Mouse (Mus musculus) adrenal gland, adult (tissue): ENCODE results near the gene Cyp3a25.
"Not testable (repeated sequence)": the region's sequence is repeated elsewhere in the genome, so short reads cannot be mapped to it uniquely, and the experiment has no call there.

Source experiments
- DNase-seq, 2 experiments: peaks; one replicate each; pipeline ENCODE4 v3.0.0; 2022 to 2023; ENCODE audit warnings: low spot score in 1 of 2; ENCODE audit not compliant: inconsistent age in 2 of 2

Cyp3a25 gene

DNA sequence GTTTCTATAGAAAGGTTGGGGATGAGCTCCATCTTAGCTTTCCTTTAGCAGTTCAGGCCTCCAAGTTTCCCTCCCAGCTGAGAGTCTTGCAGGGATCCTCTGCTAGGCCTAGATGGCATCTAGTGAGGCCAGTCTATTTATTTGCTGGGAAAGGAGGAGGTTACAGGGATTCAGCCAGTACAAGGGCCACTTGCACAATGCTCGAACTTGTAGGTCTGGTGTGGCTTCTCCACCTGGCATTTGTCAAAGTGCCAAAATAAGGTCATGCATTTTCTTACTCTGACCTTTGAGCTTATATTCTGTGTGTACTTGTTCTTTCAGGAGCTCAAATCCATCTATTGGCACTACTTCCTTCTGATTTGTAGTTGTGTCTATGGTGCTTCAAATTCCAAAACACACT, at the start of gene Cyp3a25:
TSS of gene Cyp3a25 (minus strand) at position 110 of the 400 bp plus-strand sequence.
- DNase-seq, result not testable (repeated sequence)

DNA sequence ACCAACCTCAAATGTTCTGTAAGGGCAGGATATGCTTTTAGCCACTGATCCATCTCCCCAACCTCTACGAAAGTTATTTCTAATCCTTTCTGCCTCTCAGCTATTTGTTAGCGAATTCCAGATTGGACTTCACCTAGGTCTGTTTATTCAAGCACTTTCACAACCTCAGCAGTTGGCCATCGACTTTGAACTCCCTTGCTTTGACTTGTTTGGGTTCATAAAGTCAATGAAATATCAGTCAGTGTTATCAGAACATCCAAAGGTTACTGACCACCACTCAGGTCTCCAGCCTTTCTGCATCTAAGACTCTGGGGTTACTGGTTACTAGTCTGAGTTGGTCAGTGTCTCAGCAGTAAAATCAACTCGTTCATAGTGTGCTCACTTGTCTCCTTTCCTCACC, 11.7 kb upstream of the Cyp3a25 start:
- no peak for DNase-seq

- DNase-seq, result no peak
These were observed 8.9 kb upstream of the Cyp3a25 start for GRCm38 (mm10) chr5:146018275-146018674.

DNA sequence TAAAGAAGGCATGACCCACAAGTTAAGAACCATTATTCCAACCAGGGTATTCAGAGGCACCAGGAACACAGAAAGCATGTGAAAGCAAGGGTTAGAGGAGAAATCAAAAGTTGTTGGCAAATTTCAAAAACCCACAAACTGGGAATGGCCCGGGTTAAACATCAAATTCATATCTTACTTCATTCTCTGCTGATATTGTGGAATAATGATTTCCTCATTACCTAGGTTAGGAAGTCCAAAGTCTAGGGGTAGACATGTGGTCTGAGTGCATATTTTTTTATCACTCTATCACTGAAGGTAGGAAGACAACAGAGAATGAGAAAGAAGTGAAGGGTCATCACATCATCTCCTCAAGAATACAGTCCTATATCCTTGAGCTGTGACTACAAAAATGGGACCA, 1.8 kb upstream of the Cyp3a25 start:
- no peak for DNase-seq

DNA sequence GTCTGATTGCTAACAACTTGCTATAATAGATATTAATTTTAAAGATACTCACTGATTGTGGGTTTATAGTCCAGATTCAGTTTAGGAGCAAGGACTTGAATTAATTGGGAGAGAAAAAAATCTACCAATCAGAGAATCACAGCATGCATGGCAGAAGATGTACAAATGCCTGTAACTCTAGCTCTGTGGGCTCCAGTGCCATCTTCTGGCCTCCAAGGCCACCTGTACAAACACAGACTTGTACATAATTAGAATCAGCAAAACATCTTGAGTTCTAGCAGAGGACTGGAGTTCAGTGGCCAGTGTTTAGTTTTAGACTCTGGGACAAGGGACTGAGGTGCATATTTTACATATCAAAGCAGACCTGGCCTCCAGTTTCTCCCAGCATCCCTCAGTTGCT, 42.3 kb downstream of the Cyp3a25 start:
- no peak for DNase-seq
